Mouse (Mus musculus): ENCODE results near the gene Sh3kbp1. TPM values are rescaled to one million over a fixed set of nuclear protein-coding genes. Genes with fewer than 3 reads are reported as not detected.

Gene Sh3kbp1
- polyA plus RNA-seq (2012; rRNA removed), result 13.6 and 20.9 TPM in 2 replicates

DNA sequence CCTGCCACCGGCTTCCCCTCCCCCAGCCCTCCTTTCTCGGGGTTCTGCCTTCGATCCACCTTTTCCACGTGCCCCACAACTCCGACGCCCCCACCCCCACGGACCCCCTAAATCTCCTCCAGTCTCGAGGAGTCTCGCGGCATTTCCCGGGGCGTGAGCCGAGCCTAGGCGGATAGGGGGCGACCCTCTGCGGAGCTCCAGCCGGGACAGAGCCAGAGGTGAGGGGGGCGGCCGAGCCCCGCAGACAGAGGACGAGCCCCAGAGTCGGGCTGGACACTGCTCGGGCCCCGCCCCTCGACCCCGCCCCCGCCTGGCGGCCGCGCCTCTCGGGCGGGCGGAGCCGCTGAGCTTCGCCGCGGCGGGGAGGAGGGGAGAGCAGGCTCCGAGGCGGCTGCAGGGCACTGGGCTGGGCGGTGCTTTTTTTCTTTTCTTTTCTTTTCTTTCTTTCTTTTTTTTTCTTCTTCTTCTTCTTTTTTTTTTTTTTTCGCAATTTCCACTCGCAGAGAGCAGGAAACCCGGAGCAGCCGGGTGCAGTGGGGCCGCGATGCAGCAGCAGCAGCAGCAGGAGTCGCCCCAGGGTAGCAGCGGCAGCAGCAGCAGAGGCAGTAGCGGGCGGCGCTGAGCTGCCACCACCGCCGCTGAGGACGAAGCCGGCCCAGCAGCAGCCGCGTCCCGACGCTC, at the start of gene Sh3kbp1:
Gene Sh3kbp1, plus strand, starts transcription at position 366 of the 681 bp plus-strand sequence.

DNA sequence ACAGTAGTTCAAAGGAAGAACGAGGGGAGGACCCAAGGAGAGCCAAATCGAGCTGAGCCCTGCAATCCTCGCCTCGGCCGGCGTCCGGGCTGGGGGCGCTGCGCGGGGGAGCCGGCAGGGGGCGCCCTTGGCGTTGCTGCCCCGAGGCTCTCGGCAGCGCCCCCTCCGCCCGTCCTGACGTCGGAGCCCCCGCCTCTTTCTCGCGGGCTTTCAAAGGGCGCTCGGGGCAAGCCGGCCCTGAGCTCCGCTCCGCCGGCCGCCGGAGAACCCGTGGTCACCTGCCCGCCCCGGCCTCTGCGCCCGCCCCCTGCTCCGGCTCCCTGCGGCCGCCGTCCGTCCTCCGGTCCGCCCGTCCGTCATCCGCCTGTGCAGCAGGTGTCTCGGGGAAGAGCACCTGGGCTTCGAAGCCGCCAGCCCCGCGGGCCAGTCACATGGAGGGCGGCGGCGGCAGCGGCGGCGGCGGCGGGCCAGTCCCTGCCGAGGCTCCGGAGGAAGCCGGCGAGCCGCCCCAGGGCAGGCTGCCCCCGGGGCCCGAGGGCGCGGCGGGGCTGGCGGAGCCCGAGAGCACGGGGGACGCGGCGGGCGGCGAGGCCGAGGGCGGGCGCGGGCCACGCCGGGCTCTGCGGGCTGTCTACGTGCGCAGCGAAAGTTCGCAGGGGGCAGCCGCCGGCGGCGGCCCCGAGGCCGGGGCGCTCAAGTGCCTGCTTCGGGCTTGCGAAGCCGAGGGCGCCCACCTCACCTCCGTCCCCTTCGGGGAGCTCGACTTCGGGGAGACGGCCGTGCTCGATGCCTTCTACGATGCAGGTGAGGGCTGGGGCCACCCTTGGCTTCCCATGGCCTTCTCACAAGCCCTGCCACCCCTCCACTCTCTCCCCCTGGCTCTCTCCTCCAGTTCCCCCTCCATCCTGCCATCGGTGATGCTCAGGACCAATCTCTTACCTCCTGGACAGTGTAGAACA, 361.2 kb downstream of the Sh3kbp1 start, which contains the start of gene Map3k15:
Gene Map3k15, plus strand, starts transcription at position 432 of the 959 bp plus-strand sequence.

Other genes with a start within 250 kb of the Sh3kbp1 start
- 5.5 and 9.3 TPM in 2 replicates for gene Map7d2, start 212.7 kb upstream of the Sh3kbp1 start, polyA plus RNA-seq (2012; rRNA removed)
- gene Bclaf3, start 100.6 kb upstream of the Sh3kbp1 start, polyA plus RNA-seq (2012; rRNA removed), result 16.8 and 26.7 TPM in 2 replicates